21 mouse cellular contexts compared by ENCODE assay signal in the genomic region with DNA sequence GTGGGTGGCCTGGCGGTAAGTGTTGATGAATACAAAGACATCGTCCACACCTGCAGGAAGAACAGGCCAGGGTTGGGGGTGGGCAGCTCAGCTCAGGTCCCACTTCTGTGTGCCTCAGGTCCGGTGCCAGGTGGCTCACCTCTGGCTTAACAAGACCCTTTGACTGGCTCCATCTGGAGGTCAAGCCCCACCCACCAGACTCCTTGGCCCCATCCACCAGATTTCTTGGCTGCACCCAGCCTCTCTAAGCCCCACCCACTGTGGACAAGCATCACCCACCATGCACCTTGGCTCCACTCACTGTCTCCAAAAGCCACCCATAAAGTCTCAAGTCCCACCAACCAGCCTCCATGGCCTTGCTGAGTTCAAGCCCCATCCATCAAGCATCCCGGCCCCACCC. TPM values are rescaled to one million over a fixed set of nuclear protein-coding genes. Genes with fewer than 3 reads are reported as not detected.
"Had no signal": no experiment of that assay in that cellular context is flagged by ENCODE, and none has a peak within 500 bp of the region (broad histone marks: within the 10 kb centered on the region; RNA-seq: fewer than 3 reads in every experiment).

No protein-coding gene starts in this region.

- H3K4me1 ChIP-seq: midbrain, embryonic 10.5 days; midbrain, embryonic 12.5 days; neural tube, embryonic 13.5 days; neural tube, embryonic 15.5 days had no signal

- ATAC-seq: midbrain, embryonic 16.5 days had no signal

- H3K4me3 ChIP-seq: midbrain, embryonic 10.5 days; midbrain, embryonic 12.5 days; myocyte; neural tube, embryonic 13.5 days; neural tube, embryonic 15.5 days had no signal

- H3K9me3 ChIP-seq: midbrain, embryonic 10.5 days; midbrain, embryonic 12.5 days; neural tube, embryonic 13.5 days; neural tube, embryonic 15.5 days had no signal

- H3K27ac ChIP-seq: midbrain, embryonic 10.5 days; midbrain, embryonic 12.5 days; neural tube, embryonic 13.5 days; neural tube, embryonic 15.5 days had no signal

- DNase-seq: lung, embryonic 14.5 days; lung, postnatal 10 days; lung, postnatal 4 days; midbrain, embryonic 14.5 days; retina, postnatal 1 day; right cerebral cortex, adult 18-20 months; right cerebral cortex, postnatal 25 days; right cerebral cortex, postnatal 4 days; spleen, adult 18-20 months; thymus, adult 18-20 months; thymus, postnatal 14 days; thymus, postnatal 36 days had no signal

- H3K9ac ChIP-seq: lung, embryonic 14.5 days; midbrain, embryonic 12.5 days; neural tube, embryonic 13.5 days; neural tube, embryonic 15.5 days had no signal

- H3K27me3 ChIP-seq: neural tube, embryonic 13.5 days; neural tube, embryonic 15.5 days had no signal

- H3K4me2 ChIP-seq: lung, embryonic 14.5 days; midbrain, embryonic 12.5 days; neural tube, embryonic 13.5 days; neural tube, embryonic 15.5 days had no signal

RNA-seq across cellular contexts. Expression of gene Disp3, which starts 27.8 kb away (rescaled TPM):
- total RNA-seq: megakaryocyte, adult 5-6 weeks; megakaryocyte-erythroid progenitor cell, adult 5-6 weeks had no signal
- polyA plus RNA-seq: thymus, postnatal 0 days had no signal
